Mouse (Mus musculus): ENCODE data around the gene Zfp579.

DNA sequence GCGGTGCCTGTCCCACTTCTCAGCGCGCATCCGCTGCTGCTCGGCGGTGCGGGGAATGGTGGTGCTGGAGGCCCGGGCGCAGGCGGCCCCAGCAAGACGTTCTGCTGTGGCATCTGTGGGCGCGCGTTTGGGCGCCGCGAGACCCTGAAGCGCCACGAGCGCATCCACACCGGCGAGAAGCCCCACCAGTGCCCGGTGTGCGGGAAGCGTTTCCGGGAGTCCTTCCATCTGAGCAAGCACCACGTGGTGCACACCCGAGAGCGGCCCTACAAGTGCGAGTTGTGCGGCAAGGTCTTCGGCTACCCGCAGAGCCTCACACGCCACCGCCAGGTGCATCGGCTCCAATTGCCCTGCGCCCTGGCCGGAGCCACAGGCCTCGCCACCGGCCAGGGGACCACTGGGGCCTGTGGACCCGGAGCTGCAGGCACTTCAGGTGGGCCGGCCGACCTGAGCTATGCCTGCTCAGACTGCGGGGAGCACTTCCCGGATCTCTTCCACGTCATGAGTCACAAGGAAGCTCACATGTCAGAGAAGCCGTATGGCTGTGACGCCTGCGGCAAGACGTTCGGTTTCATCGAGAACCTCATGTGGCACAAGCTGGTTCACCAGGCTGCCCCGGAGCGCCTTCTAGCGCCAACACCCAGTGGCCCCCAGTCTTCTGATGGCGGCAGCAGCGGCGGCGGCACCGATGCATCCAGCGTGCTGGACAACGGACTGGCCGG lies 34.8 kb upstream of the Zfp579 start:
- TF ChIP-seq CTCF (IDR thresholded peaks at IDR 0.05; ENCODE audit: low read depth) (no peak), EP300 (optimal IDR thresholded peaks at IDR 0.05) (no peak)
